30 mouse cellular contexts compared by ENCODE assay signal in genomic region chr12:85637932-85638331, GRCm38 (mm10). TPM values are rescaled to one million over a fixed set of nuclear protein-coding genes. Genes with fewer than 3 reads are reported as not detected.
DNase-seq lines count a peak whose midpoint lies in the region; ATAC-seq lines count a peak whose summit lies in the region.
"Had no signal": no experiment of that assay in that cellular context is flagged by ENCODE, and none has a peak within 500 bp of the region (broad histone marks: within the 10 kb centered on the region; RNA-seq: fewer than 3 reads in every experiment).

No protein-coding gene starts in this region.

- 0 out of 2 replicates have a peak overlapping the region, but pooled peaks have one; percentile 7 for H3K27ac ChIP-seq in midbrain, embryonic 13.5 days
- H3K27ac ChIP-seq in midbrain, embryonic 10.5 days (replicated peaks): no peak overlapping the region
- H3K27ac ChIP-seq: embryonic facial prominence, embryonic 15.5 days; forebrain, embryonic 12.5 days; heart, embryonic 10.5 days; hindbrain, embryonic 14.5 days; intestine, embryonic 15.5 days; kidney, postnatal 0 days; liver, embryonic 14.5 days; neural tube, embryonic 15.5 days had no signal

- H3K27me3 ChIP-seq in midbrain, embryonic 13.5 days: no peaks in the 10 kb centered on the region
- H3K27me3 ChIP-seq in midbrain, embryonic 10.5 days (ENCODE audit: low read depth, poor library complexity, severe bottlenecking): no peaks in the 10 kb centered on the region
- H3K27me3 ChIP-seq: embryonic facial prominence, embryonic 15.5 days; forebrain, embryonic 12.5 days; intestine, embryonic 15.5 days; neural tube, embryonic 15.5 days; Patski had no signal

- no peak overlapping the region for H3K9ac ChIP-seq in midbrain, embryonic 13.5 days (replicated peaks)
- H3K9ac ChIP-seq: embryonic facial prominence, embryonic 15.5 days; forebrain, embryonic 12.5 days; forebrain, postnatal 0 days; hindbrain, embryonic 14.5 days; intestine, embryonic 15.5 days; liver, embryonic 14.5 days; neural tube, embryonic 15.5 days had no signal

- H3K4me3 ChIP-seq in midbrain, embryonic 13.5 days (replicated peaks): no peak overlapping the region
- no peak overlapping the region for H3K4me3 ChIP-seq in midbrain, embryonic 10.5 days
- H3K4me3 ChIP-seq: embryonic facial prominence, embryonic 15.5 days; forebrain, embryonic 12.5 days; heart, embryonic 10.5 days; intestine, embryonic 15.5 days; megakaryocyte, embryonic 14.5 days; neural tube, embryonic 15.5 days had no signal

- 0 out of 2 replicates have a peak, but pooled peaks cover 4% of the 10 kb centered on the region for H3K4me1 ChIP-seq in midbrain, embryonic 13.5 days (replicated peaks)
- peaks cover 5% of the 10 kb centered on the region; the same call in 1 of the 2 replicates for H3K4me1 ChIP-seq in midbrain, embryonic 10.5 days

- ATAC-seq in midbrain, embryonic 13.5 days: no peak
- peak; percentile 58 for ATAC-seq in CD4-positive, CD25-positive, alpha-beta regulatory T cell, adult 4 months
- ATAC-seq: forebrain, postnatal 0 days; intestine, embryonic 15.5 days; Patski had no signal

- 90% methylated on average over 9 of the region's 9 CpGs for WGBS in midbrain, embryonic 13.5 days
- 86% methylated on average over 9 of the region's 9 CpGs for WGBS in midbrain, embryonic 10.5 days

- no peaks in the 10 kb centered on the region for H3K9me3 ChIP-seq in midbrain, embryonic 13.5 days
- no peaks in the 10 kb centered on the region for H3K9me3 ChIP-seq in midbrain, embryonic 10.5 days (replicated peaks)
- H3K9me3 ChIP-seq: embryonic facial prominence, embryonic 15.5 days; forebrain, embryonic 12.5 days; heart, embryonic 10.5 days; intestine, embryonic 15.5 days; megakaryocyte, embryonic 14.5 days; neural tube, embryonic 15.5 days had no signal

- peaks cover 20% of the 10 kb centered on the region for H3K36me3 ChIP-seq in midbrain, embryonic 13.5 days
- peaks cover 2% of the 10 kb centered on the region; the same call in 1 of the 2 replicates for H3K36me3 ChIP-seq in midbrain, embryonic 10.5 days
- H3K36me3 ChIP-seq: forebrain, embryonic 12.5 days had no signal

- H3K4me2 ChIP-seq in midbrain, embryonic 13.5 days (replicated peaks): no peak overlapping the region
- H3K4me2 ChIP-seq: embryonic facial prominence, embryonic 15.5 days; forebrain, embryonic 12.5 days; hindbrain, embryonic 14.5 days; intestine, embryonic 15.5 days; neural tube, embryonic 15.5 days had no signal

- no peak for DNase-seq in midbrain, embryonic 10.5 days (ENCODE audit: low spot score)
- peak; percentile 63 for DNase-seq in induced T-regulatory cell, adult 2 months (ENCODE audit: low read depth)
- peak; percentile 32 to 45 for DNase-seq in thymus, postnatal 36 days
- no peak for DNase-seq in adrenal gland, adult 8-10 months
- DNase-seq in frontal cortex, postnatal 14 days (ENCODE audit: low spot score in 2 of 2): no peak
- DNase-seq: B cell, adult 2 months; forebrain, postnatal 0 days; gastrocnemius, postnatal 25 days; heart, adult 11 months; heart, postnatal 4 days; kidney, adult 8-10 months; kidney, postnatal 4 days; liver; lung, adult 2 months; lung, postnatal 4 days; midbrain, embryonic 14.5 days; right cerebral cortex, postnatal 25 days; spleen, adult 18-20 months had no signal

RNA-seq across cellular contexts. Expression of gene Jdp2, which starts 39.1 kb away (rescaled TPM):
- polyA plus RNA-seq in midbrain, embryonic 13.5 days (2015; fragmentation: Nextera tagmentation; extraction: Ambion mirVana): 0.24 and 0.34 TPM in 2 replicates
- polyA plus RNA-seq in midbrain, embryonic 10.5 days (2016; fragmentation: Nextera tagmentation; extraction: Ambion mirVana): 0.49 TPM in 1 of 2 replicates, not detected in the other
- polyA plus RNA-seq in CD4-positive, CD25-positive, alpha-beta regulatory T cell, adult 4 months (2017; shearing (Covaris generic)): under 1 TPM in 1 of 2 experiments, not detected in 1; 0.20 TPM
- total RNA-seq in adrenal gland, adult 8-10 months (2022): 10 to 100 TPM; 13.0 to 20.5 (median 15.2) TPM

RNA-seq across cellular contexts. Expression of gene Batf, which starts 48.5 kb away (rescaled TPM):
- polyA plus RNA-seq in midbrain, embryonic 13.5 days (2015; fragmentation: Nextera tagmentation; extraction: Ambion mirVana): 0.85 and 1.6 TPM in 2 replicates
- 1.8 and 2.6 TPM in 2 replicates for polyA plus RNA-seq in midbrain, embryonic 10.5 days (2016; fragmentation: Nextera tagmentation; extraction: Ambion mirVana)
- 100 to 1,000 TPM; 162 to 234 TPM for polyA plus RNA-seq in CD4-positive, CD25-positive, alpha-beta regulatory T cell, adult 4 months (2017; shearing (Covaris generic))
- 1 to 10 TPM in 2 of 4 experiments, under 1 TPM in 2; 0.38 to 2.4 (median 1.1) TPM for total RNA-seq in adrenal gland, adult 8-10 months (2022)
- total RNA-seq: forebrain, postnatal 0 days had no signal
- polyA plus RNA-seq: Patski had no signal

Comparison
In these comparisons a context has a peak if more than half of its experiments do, and no peak if none do; other contexts are left out.
1. DNase-seq: peak in induced T-regulatory cell, adult 2 months (single experiment) and thymus, postnatal 36 days (2 of 2); none in midbrain, embryonic 10.5 days (single experiment), adrenal gland, adult 8-10 months (single experiment) and frontal cortex, postnatal 14 days (0 of 2).
2. RNA of gene Batf, which starts 48.5 kb away (polyA plus RNA-seq): 162 to 234 TPM in CD4-positive, CD25-positive, alpha-beta regulatory T cell, adult 4 months; 1.8 to 2.6 TPM in midbrain, embryonic 10.5 days and 0.85 to 1.6 TPM in midbrain, embryonic 13.5 days; every median in the first group is over 10 times any median in the second.